Mouse (Mus musculus): ENCODE data around the gene Gm21764.
"Not testable (repeated sequence)": the region's sequence is repeated elsewhere in the genome, so short reads cannot be mapped to it uniquely, and the experiment has no call there.

Gene Gm21764

GRCm38 (mm10) chrY:18061712-18062111 is at the start of gene Gm21764:
Gm21764 (minus strand) TSS chrY:18061812.
- DNase-seq, result not testable (repeated sequence)

- not testable (repeated sequence) for DNase-seq
Measured at GRCm38 (mm10) chrY:18088816-18089215, 27.2 kb upstream of the Gm21764 start, which contains the start of gene Ssty1. Ssty1 (plus strand) TSS chrY:18089116.
